In the genomic region with DNA sequence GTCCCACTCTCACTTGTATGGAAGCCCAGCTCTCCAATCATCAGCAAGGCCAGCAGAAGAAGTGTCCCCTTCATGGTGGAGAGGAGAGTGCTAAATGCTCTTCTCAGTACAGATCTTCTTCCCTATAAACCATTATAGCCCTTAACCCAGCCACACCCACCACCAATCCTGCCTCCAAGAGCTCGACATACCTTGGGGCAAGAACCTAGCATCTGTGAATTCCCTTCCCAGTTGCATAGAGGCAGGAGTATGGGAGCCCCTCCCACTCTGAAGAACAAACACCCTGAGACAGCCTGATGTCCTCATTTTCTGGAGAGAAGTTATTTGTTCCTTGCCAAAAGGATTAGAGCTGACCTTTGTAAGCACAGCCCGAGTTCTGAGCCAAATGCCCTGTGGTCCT, we compare ENCODE assay signal across 9 mouse cellular contexts.
"Had no signal": no experiment of that assay in that cellular context is flagged by ENCODE, and none has a peak within 500 bp of the region (broad histone marks: within the 10 kb centered on the region; RNA-seq: fewer than 3 reads in every experiment).

Gene Scgb2b24 (minus strand): TSS at position 101 of the 400 bp plus-strand sequence.

- DNase-seq: kidney, postnatal 36 days; layer of hippocampus, postnatal 36 days; lung, adult 18-20 months; lung, postnatal 10 days; lung, postnatal 36 days; right cerebral cortex, adult 18-20 months; right cerebral cortex, postnatal 25 days; spleen, adult 18-20 months; thymus, postnatal 25 days had no signal
